Mouse (Mus musculus) cortical plate, adult 2 months (tissue): ENCODE data around the gene 4933430I17Rik.

ENCODE experiments used
- CTCF ChIP-seq: fragments of 200-500 bp; IDR thresholded peaks from 2 replicates; pipeline ENCODE4 v1.5.1; 2011; ENCODE audit warnings: mild to moderate bottlenecking, control low read depth, low read length; ENCODE audit not compliant: insufficient read depth; ENCODE audit errors: extremely low read depth
- POLR2A ChIP-seq: fragments of 200-500 bp; IDR thresholded peaks from 2 replicates; pipeline ENCODE4 v1.6.1; 2011; ENCODE audit warnings: mild to moderate bottlenecking, low read length, control low read depth; ENCODE audit not compliant: insufficient read depth; ENCODE audit errors: extremely low read depth

- TF ChIP-seq POLR2A (no peak), CTCF (no peak)
Measured at GRCm38 (mm10) chr4:62559797-62560329, 34.7 kb downstream of the 4933430I17Rik start, which contains the start of gene Rgs3.
